Mouse (Mus musculus): Measurements from ENCODE around the gene Mgrn1. TPM values are rescaled to one million over a fixed set of nuclear protein-coding genes. Genes with fewer than 3 reads are reported as not detected.

Gene Mgrn1
- polyA plus RNA-seq (2017; shearing (Covaris generic)): 56.5 TPM

GRCm38 (mm10) chr16:4885760-4886689 is at the start of gene Mgrn1:
Mgrn1 (plus strand) TSS chr16:4886249.

GRCm38 (mm10) chr16:4880136-4880825 is 5.8 kb upstream of the Mgrn1 start, which contains the start of gene Ubald1:
Ubald1 (minus strand) TSS chr16:4880315.

DNA sequence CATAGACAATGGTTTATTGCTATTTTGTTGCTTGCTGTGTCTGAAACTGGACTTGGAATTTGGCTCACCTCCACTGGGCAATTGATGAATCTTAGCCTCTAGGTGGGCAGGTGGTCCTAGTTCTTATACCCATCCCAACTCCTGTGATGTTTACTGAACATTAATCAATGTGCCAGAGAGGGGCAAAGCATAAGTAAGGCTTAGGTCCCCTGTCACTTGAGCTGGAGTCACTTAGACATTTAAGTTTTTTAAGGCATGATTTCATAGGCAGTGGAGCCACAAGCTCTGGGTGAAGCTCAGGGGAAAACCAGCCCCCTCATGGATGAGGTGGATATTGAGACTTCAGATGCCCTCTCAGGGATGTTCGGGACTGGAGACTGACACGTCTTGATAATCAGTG is 52.4 kb downstream of the Mgrn1 start, which contains the start of gene Nudt16l1:
Gene Nudt16l1 (plus strand): TSS at position 301 of the 400 bp plus-strand sequence.

DNA sequence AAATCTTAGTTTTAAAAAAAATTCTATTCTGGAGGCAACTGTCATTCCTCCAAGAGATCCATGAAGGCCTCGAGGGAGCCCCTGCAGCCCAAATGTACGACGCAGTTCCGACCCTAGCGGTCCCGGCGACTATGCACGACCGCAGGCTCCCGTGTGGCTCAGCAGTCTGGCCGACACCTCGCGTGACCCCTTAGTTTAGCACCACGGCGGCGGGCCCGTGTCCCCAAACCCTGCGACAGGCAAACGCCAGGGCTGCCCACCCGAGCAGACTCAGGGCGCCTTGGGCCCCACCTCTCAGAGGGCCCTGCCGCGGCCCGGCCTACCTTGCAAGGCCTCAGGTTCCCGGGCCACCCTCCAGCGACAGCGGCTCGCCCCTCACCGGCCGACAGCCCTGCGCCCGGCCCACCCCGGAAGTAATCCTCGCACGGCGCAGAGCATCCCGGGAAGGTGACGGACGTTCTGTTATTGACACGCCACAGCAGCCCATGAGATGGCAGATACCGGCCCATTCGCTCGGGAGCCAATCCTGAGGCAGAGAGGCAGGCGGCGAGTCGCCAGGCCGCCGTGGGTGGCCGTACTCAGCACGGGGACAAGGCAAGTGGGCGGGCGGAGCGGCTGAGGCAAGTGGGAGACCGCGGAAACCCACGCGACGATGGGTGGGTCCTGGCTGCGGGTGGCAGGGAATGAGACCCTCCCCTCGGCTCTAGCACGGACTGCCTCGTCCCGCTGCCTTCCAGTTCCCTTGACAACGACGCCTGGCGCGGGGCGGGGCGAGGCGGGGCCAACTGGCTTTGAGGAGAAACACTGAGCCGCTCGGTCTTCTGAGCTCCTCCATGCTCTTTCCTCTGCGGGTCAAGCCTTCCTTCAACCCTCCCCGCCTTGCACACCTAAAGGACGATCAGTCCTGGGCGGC is 78.0 kb downstream of the Mgrn1 start, which contains the start of gene Anks3:
Gene Anks3 (minus strand): TSS at position 409 of the 913 bp plus-strand sequence.

Other genes starting within 250 kb of the Mgrn1 start
- 1.1 TPM for gene Vasn, start 246.3 kb upstream of the Mgrn1 start, polyA plus RNA-seq (2017; shearing (Covaris generic))
- 65.2 TPM for gene Dnaja3, start 246.3 kb upstream of the Mgrn1 start, polyA plus RNA-seq (2017; shearing (Covaris generic))
- gene Coro7, start 206.5 kb upstream of the Mgrn1 start, polyA plus RNA-seq (2017; shearing (Covaris generic)): 172 TPM
- gene Nmral1, start 166.9 kb upstream of the Mgrn1 start, polyA plus RNA-seq (2017; shearing (Covaris generic)): 11.9 TPM
- gene Hmox2, start 159.9 kb upstream of the Mgrn1 start, polyA plus RNA-seq (2017; shearing (Covaris generic)): 105 TPM
- gene Cdip1, start 96.0 kb upstream of the Mgrn1 start, polyA plus RNA-seq (2017; shearing (Covaris generic)): 60.6 TPM
- 0.60 TPM for gene 4930562C15Rik, start 50.8 kb upstream of the Mgrn1 start, polyA plus RNA-seq (2017; shearing (Covaris generic))
- 55.7 TPM for gene Ubald1, start 5.9 kb upstream of the Mgrn1 start, polyA plus RNA-seq (2017; shearing (Covaris generic))
- gene Nudt16l1, start 52.5 kb downstream of the Mgrn1 start, polyA plus RNA-seq (2017; shearing (Covaris generic)): 172 TPM
- 90.3 TPM for gene Anks3, start 78.0 kb downstream of the Mgrn1 start, polyA plus RNA-seq (2017; shearing (Covaris generic))
- not detected for gene Sept12, start 111.6 kb downstream of the Mgrn1 start, polyA plus RNA-seq (2017; shearing (Covaris generic))
- gene Smim22, start 121.0 kb downstream of the Mgrn1 start, polyA plus RNA-seq (2017; shearing (Covaris generic)): not detected
- gene Rogdi, start 127.3 kb downstream of the Mgrn1 start, polyA plus RNA-seq (2017; shearing (Covaris generic)): 21.6 TPM
- 180 TPM for gene Glyr1, start 163.6 kb downstream of the Mgrn1 start, polyA plus RNA-seq (2017; shearing (Covaris generic))
- gene Ubn1, start 163.8 kb downstream of the Mgrn1 start, polyA plus RNA-seq (2017; shearing (Covaris generic)): 18.5 TPM
- 0.10 TPM for gene Ppl, start 246.2 kb downstream of the Mgrn1 start, polyA plus RNA-seq (2017; shearing (Covaris generic))